Mouse (Mus musculus) NIH3T3 (cell line): ENCODE measurements around the gene Hoxa3.

Source experiments
- DNase-seq: peaks from one replicate; pipeline ENCODE4 v3.0.0-alpha.2; 2012; ENCODE audit warnings: low read depth

Gene Hoxa3

GRCm38 (mm10) chr6:52155471-52155870, 57.7 kb downstream of the Hoxa3 start:
- DNase-seq = no peak

GRCm38 (mm10) chr6:52154044-52154443, 59.1 kb downstream of the Hoxa3 start:
- no peak for DNase-seq

- no peak for DNase-seq
Measured at GRCm38 (mm10) chr6:52153270-52153669, 59.9 kb downstream of the Hoxa3 start.

GRCm38 (mm10) chr6:52152226-52153193, 60.6 kb downstream of the Hoxa3 start:
- no peak for DNase-seq

GRCm38 (mm10) chr6:52151571-52151970, 61.6 kb downstream of the Hoxa3 start:
- DNase-seq = no peak

- DNase-seq = peak; percentile 59
Measured at GRCm38 (mm10) chr6:52150401-52150966, 62.7 kb downstream of the Hoxa3 start.

GRCm38 (mm10) chr6:52139115-52139514, 74.0 kb downstream of the Hoxa3 start:
- DNase-seq = no peak

GRCm38 (mm10) chr6:52138576-52138975, 74.6 kb downstream of the Hoxa3 start:
- DNase-seq = no peak

GRCm38 (mm10) chr6:52137841-52138535, 75.1 kb downstream of the Hoxa3 start:
- no peak for DNase-seq

GRCm38 (mm10) chr6:52123673-52124072, 89.5 kb downstream of the Hoxa3 start:
- no peak for DNase-seq

- no peak for DNase-seq
Measured at GRCm38 (mm10) chr6:52121173-52121572, 92.0 kb downstream of the Hoxa3 start.
